ENCODE assay signal across 28 mouse cellular contexts in the genomic region with DNA sequence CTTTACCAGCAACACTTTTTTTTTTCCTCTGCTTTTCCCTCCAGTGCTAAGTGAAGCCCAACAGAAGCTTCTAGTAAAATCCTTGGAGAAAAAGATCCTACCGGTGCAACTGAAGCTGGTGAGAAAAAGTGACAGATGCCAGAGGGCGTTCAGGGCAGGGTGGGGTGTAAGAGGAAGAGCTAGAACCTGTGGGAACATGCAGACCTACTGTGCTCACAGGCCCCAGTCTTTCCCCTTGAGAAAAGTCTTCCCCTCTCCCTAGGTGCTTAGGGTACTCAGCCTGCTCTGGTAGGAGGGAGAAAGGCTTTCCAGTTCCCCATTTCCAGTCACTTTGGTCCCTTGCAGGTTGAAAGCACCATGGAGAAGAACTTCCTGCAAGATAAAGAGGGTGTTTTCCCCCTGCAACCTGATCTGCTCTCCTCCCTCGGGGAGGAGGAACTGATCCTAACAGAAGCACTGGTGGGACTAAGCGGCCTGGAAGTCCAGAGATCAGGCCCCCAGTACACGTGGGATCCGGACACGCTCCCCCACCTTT. TPM values are rescaled to one million over a fixed set of nuclear protein-coding genes. Genes with fewer than 3 reads are reported as not detected.
DNase-seq lines count a peak whose midpoint lies in the region; ATAC-seq and TF ChIP-seq lines count a peak whose summit lies in the region.
"Had no signal": no experiment of that assay in that cellular context is flagged by ENCODE, and none has a peak within 500 bp of the region (broad histone marks: within the 10 kb centered on the region; RNA-seq: fewer than 3 reads in every experiment).

No protein-coding gene starts in this region.

- H3K4me2 ChIP-seq in kidney, embryonic 16.5 days (replicated peaks; ENCODE audit: low read depth, low read length), result no peak overlapping the region
- H3K4me2 ChIP-seq in limb, embryonic 13.5 days (replicated peaks), result no peak overlapping the region
- H3K4me2 ChIP-seq: embryonic facial prominence, embryonic 13.5 days; embryonic facial prominence, embryonic 15.5 days; forebrain, embryonic 12.5 days had no signal

- TF ChIP-seq EP300 in ES-Bruce4 (IDR thresholded peaks at IDR 0.05; ENCODE audit: insufficient read depth, low read depth, low read length), result no peak

- no peak for DNase-seq in kidney, adult 11 months
- no peak for DNase-seq in limb, embryonic 10.5 days (ENCODE audit: low spot score)
- DNase-seq in MEL-GATA-1-ER (ENCODE audit: extremely low read depth, low read depth), result peak; percentile 58
- DNase-seq in urinary bladder, postnatal 4 days (ENCODE audit: low spot score in 2 of 2), result no peak
- DNase-seq in thymus, postnatal 25 days, result no peak
- DNase-seq: adrenal gland, adult 2 months; adrenal gland, postnatal 10 days; adrenal gland, postnatal 25 days; cerebellum, adult 11 months; cerebellum, adult 18-20 months; cerebellum, adult 8-10 months; cerebellum, adult 9-11 months; cerebellum, postnatal 14 days; cerebellum, postnatal 36 days; embryo, embryonic 11 days had no signal

- H3K27me3 ChIP-seq in kidney, embryonic 16.5 days (ENCODE audit: insufficient read depth, low read length), result peaks cover 3% of the 10 kb centered on the region; the same call in 1 of the 2 replicates
- peaks cover 13% of the 10 kb centered on the region for H3K27me3 ChIP-seq in limb, embryonic 13.5 days
- 0 out of 2 replicates have a peak, but pooled peaks cover 7% of the 10 kb centered on the region for H3K27me3 ChIP-seq in limb, embryonic 10.5 days (ENCODE audit: low read depth, poor library complexity, severe bottlenecking)
- H3K27me3 ChIP-seq in ES-Bruce4 (ENCODE audit: control insufficient read depth, insufficient read depth, low read length, poor library complexity, severe bottlenecking), result no peaks in the 10 kb centered on the region
- H3K27me3 ChIP-seq: embryonic facial prominence, embryonic 13.5 days; embryonic facial prominence, embryonic 15.5 days had no signal

- H3K9ac ChIP-seq in kidney, embryonic 16.5 days (replicated peaks; ENCODE audit: low read length), result no peak overlapping the region
- H3K9ac ChIP-seq in limb, embryonic 13.5 days, result peak overlapping the region; percentile 13; the same call in 1 of the 2 replicates
- no peak overlapping the region for H3K9ac ChIP-seq in ES-Bruce4 (ENCODE audit: low read depth, poor library complexity, severe bottlenecking)
- H3K9ac ChIP-seq: embryonic facial prominence, embryonic 13.5 days; embryonic facial prominence, embryonic 15.5 days; forebrain, embryonic 12.5 days had no signal

- H3K4me3 ChIP-seq in kidney, embryonic 16.5 days (ENCODE audit: low read length), result no peak overlapping the region
- H3K4me3 ChIP-seq in limb, embryonic 13.5 days, result no peak overlapping the region
- H3K4me3 ChIP-seq in limb, embryonic 10.5 days, result no peak overlapping the region
- no peak overlapping the region for H3K4me3 ChIP-seq in ES-Bruce4 (ENCODE audit: low read depth, low read length)
- H3K4me3 ChIP-seq: embryonic facial prominence, embryonic 13.5 days; embryonic facial prominence, embryonic 15.5 days; erythroblast, embryonic 14.5 days; forebrain, embryonic 10.5 days; forebrain, embryonic 12.5 days had no signal

- TF ChIP-seq CTCF in ES-Bruce4 (IDR thresholded peaks at IDR 0.05; ENCODE audit: low read depth, low read length), result no peak

- no peaks in the 10 kb centered on the region for H3K36me3 ChIP-seq in kidney, embryonic 16.5 days (ENCODE audit: insufficient read depth, low read length)
- no peaks in the 10 kb centered on the region for H3K36me3 ChIP-seq in limb, embryonic 13.5 days
- H3K36me3 ChIP-seq in limb, embryonic 10.5 days, result no peaks in the 10 kb centered on the region
- H3K36me3 ChIP-seq in ES-Bruce4 (ENCODE audit: control insufficient read depth, insufficient read depth, low read length, poor library complexity, severe bottlenecking), result no peaks in the 10 kb centered on the region
- H3K36me3 ChIP-seq: embryonic facial prominence, embryonic 13.5 days; embryonic facial prominence, embryonic 15.5 days; forebrain, embryonic 10.5 days; forebrain, embryonic 12.5 days had no signal

- TF ChIP-seq POLR2A in ES-Bruce4 (IDR thresholded peaks at IDR 0.05; ENCODE audit: insufficient read depth, low read length), result no peak

- H3K27ac ChIP-seq in kidney, embryonic 16.5 days (ENCODE audit: low read length), result 0 out of 2 replicates have a peak overlapping the region, but pooled peaks have one; percentile 3
- no peak overlapping the region for H3K27ac ChIP-seq in limb, embryonic 13.5 days
- H3K27ac ChIP-seq in limb, embryonic 10.5 days, result no peak overlapping the region
- 0 out of 2 replicates have a peak overlapping the region, but pooled peaks have one; percentile 36 for H3K27ac ChIP-seq in ES-Bruce4 (ENCODE audit: insufficient read depth, low read length)
- H3K27ac ChIP-seq: embryonic facial prominence, embryonic 13.5 days; embryonic facial prominence, embryonic 15.5 days; forebrain, embryonic 10.5 days; forebrain, embryonic 12.5 days had no signal

- H3K9me3 ChIP-seq in kidney, embryonic 16.5 days (ENCODE audit: low read length), result no peaks in the 10 kb centered on the region
- no peaks in the 10 kb centered on the region for H3K9me3 ChIP-seq in limb, embryonic 13.5 days
- no peaks in the 10 kb centered on the region for H3K9me3 ChIP-seq in limb, embryonic 10.5 days (replicated peaks)
- H3K9me3 ChIP-seq in ES-Bruce4 (replicated peaks; ENCODE audit: control insufficient read depth, insufficient read depth, low read length, poor library complexity, severe bottlenecking), result no peaks in the 10 kb centered on the region
- H3K9me3 ChIP-seq: embryonic facial prominence, embryonic 13.5 days; embryonic facial prominence, embryonic 15.5 days; forebrain, embryonic 10.5 days; forebrain, embryonic 12.5 days had no signal

- ATAC-seq in kidney, embryonic 16.5 days (ENCODE audit: low FRiP score, low TSS enrichment), result no peak
- ATAC-seq in limb, embryonic 13.5 days (ENCODE audit: low FRiP score, low read depth), result no peak
- ATAC-seq: forebrain, embryonic 14.5 days; forebrain, embryonic 16.5 days had no signal

- H3K4me1 ChIP-seq in kidney, embryonic 16.5 days (ENCODE audit: insufficient read depth, low read length), result 0 out of 2 replicates have a peak, but pooled peaks cover 6% of the 10 kb centered on the region
- H3K4me1 ChIP-seq in limb, embryonic 13.5 days, result no peaks in the 10 kb centered on the region
- no peaks in the 10 kb centered on the region for H3K4me1 ChIP-seq in limb, embryonic 10.5 days
- H3K4me1 ChIP-seq in ES-Bruce4 (ENCODE audit: control insufficient read depth, insufficient read depth, low read length), result peaks cover 2% of the 10 kb centered on the region
- H3K4me1 ChIP-seq: embryonic facial prominence, embryonic 13.5 days; embryonic facial prominence, embryonic 15.5 days; forebrain, embryonic 12.5 days had no signal

- WGBS in kidney, embryonic 16.5 days, result 22% methylated on average over 7 of the region's 7 CpGs
- 33% methylated on average over 7 of the region's 7 CpGs for WGBS in limb, embryonic 13.5 days
- WGBS in limb, embryonic 10.5 days, result 46% methylated on average over 7 of the region's 7 CpGs

RNA-seq across cellular contexts. Expression of a gene that starts 6.5 kb away (rescaled TPM):
- polyA plus RNA-seq in kidney, embryonic 16.5 days (2015; fragmentation: Nextera tagmentation; extraction: Ambion mirVana), result 289 and 303 TPM in 2 replicates
- polyA plus RNA-seq in limb, embryonic 13.5 days (2015; fragmentation: Nextera tagmentation; extraction: Ambion mirVana), result 210 and 212 TPM in 2 replicates
- polyA plus RNA-seq in limb, embryonic 10.5 days (2016; fragmentation: Nextera tagmentation; extraction: Ambion mirVana), result 284 and 303 TPM in 2 replicates
- 123 and 129 TPM in 2 replicates for polyA plus RNA-seq in ES-Bruce4 (2011; ENCODE audit: insufficient read depth, insufficient read length, low read depth, missing spikeins)

RNA-seq across cellular contexts. Expression of a gene that starts 11.7 kb away (rescaled TPM):
- polyA plus RNA-seq in kidney, embryonic 16.5 days (2015; fragmentation: Nextera tagmentation; extraction: Ambion mirVana), result not detected in 2 replicates
- 0.10 and 0.13 TPM in 2 replicates for polyA plus RNA-seq in limb, embryonic 13.5 days (2015; fragmentation: Nextera tagmentation; extraction: Ambion mirVana)
- polyA plus RNA-seq in limb, embryonic 10.5 days (2016; fragmentation: Nextera tagmentation; extraction: Ambion mirVana), result 0.05 TPM in 1 of 2 replicates, not detected in the other
- 0.22 and 0.56 TPM in 2 replicates for polyA plus RNA-seq in ES-Bruce4 (2011; ENCODE audit: insufficient read depth, insufficient read length, low read depth, missing spikeins)
- polyA plus RNA-seq: adrenal gland, adult 2 months; brain, embryonic 14.5 days; C2C12; erythroblast, embryonic 14.5 days; forebrain, embryonic 10.5 days; forebrain, embryonic 12.5 days; forebrain, embryonic 14.5 days; forebrain, embryonic 16.5 days had no signal

RNA-seq across cellular contexts. Expression of a gene that starts 25.2 kb away (rescaled TPM):
- 0.11 TPM in 1 of 2 replicates, not detected in the other for polyA plus RNA-seq in kidney, embryonic 16.5 days (2015; fragmentation: Nextera tagmentation; extraction: Ambion mirVana)
- polyA plus RNA-seq in limb, embryonic 13.5 days (2015; fragmentation: Nextera tagmentation; extraction: Ambion mirVana), result not detected in 2 replicates
- polyA plus RNA-seq in limb, embryonic 10.5 days (2016; fragmentation: Nextera tagmentation; extraction: Ambion mirVana), result not detected in 2 replicates
- not detected in 2 replicates for polyA plus RNA-seq in ES-Bruce4 (2011; ENCODE audit: insufficient read depth, insufficient read length, low read depth, missing spikeins)
- polyA plus RNA-seq: adrenal gland, adult 2 months; brain, embryonic 14.5 days; C2C12; embryonic facial prominence, embryonic 11.5 days; embryonic facial prominence, embryonic 13.5 days; erythroblast, embryonic 14.5 days; forebrain, embryonic 10.5 days; forebrain, embryonic 12.5 days; forebrain, embryonic 14.5 days; forebrain, embryonic 16.5 days had no signal

RNA-seq across cellular contexts. Expression of a gene that starts 29.3 kb away (rescaled TPM):
- polyA plus RNA-seq in kidney, embryonic 16.5 days (2015; fragmentation: Nextera tagmentation; extraction: Ambion mirVana), result not detected in 2 replicates
- not detected in 2 replicates for polyA plus RNA-seq in limb, embryonic 13.5 days (2015; fragmentation: Nextera tagmentation; extraction: Ambion mirVana)
- polyA plus RNA-seq in limb, embryonic 10.5 days (2016; fragmentation: Nextera tagmentation; extraction: Ambion mirVana), result not detected in 2 replicates
- polyA plus RNA-seq in ES-Bruce4 (2011; ENCODE audit: insufficient read depth, insufficient read length, low read depth, missing spikeins), result not detected in 2 replicates
- polyA plus RNA-seq: brain, embryonic 14.5 days; C2C12; embryonic facial prominence, embryonic 11.5 days; embryonic facial prominence, embryonic 13.5 days; embryonic facial prominence, embryonic 15.5 days; erythroblast, embryonic 14.5 days; forebrain, embryonic 10.5 days; forebrain, embryonic 12.5 days; forebrain, embryonic 14.5 days; forebrain, embryonic 16.5 days had no signal

RNA-seq across cellular contexts. Expression of a gene that starts 49.7 kb away (rescaled TPM):
- not detected in 2 replicates for polyA plus RNA-seq in kidney, embryonic 16.5 days (2015; fragmentation: Nextera tagmentation; extraction: Ambion mirVana)
- polyA plus RNA-seq in limb, embryonic 13.5 days (2015; fragmentation: Nextera tagmentation; extraction: Ambion mirVana), result not detected in 2 replicates
- polyA plus RNA-seq in limb, embryonic 10.5 days (2016; fragmentation: Nextera tagmentation; extraction: Ambion mirVana), result not detected in 2 replicates
- not detected in 2 replicates for polyA plus RNA-seq in ES-Bruce4 (2011; ENCODE audit: insufficient read depth, insufficient read length, low read depth, missing spikeins)
- polyA plus RNA-seq: adrenal gland, adult 2 months; brain, embryonic 14.5 days; C2C12; embryonic facial prominence, embryonic 11.5 days; embryonic facial prominence, embryonic 13.5 days; embryonic facial prominence, embryonic 15.5 days; erythroblast, embryonic 14.5 days; forebrain, embryonic 10.5 days; forebrain, embryonic 12.5 days; forebrain, embryonic 14.5 days; forebrain, embryonic 16.5 days had no signal

Comparison
In these comparisons a context has a peak if more than half of its experiments do, and no peak if none do; other contexts are left out.
1. H3K27ac ChIP-seq: peak in kidney, embryonic 16.5 days (single experiment) and ES-Bruce4 (single experiment); none in limb, embryonic 13.5 days (single experiment) and limb, embryonic 10.5 days (single experiment).